Mouse (Mus musculus): Measurements from ENCODE around the gene Olfr1441. TPM values are rescaled to one million over a fixed set of nuclear protein-coding genes. Genes with fewer than 3 reads are reported as not detected.

Olfr1441 gene
- polyA plus RNA-seq, 1 experiment from 2014 or later, result not detected

DNA sequence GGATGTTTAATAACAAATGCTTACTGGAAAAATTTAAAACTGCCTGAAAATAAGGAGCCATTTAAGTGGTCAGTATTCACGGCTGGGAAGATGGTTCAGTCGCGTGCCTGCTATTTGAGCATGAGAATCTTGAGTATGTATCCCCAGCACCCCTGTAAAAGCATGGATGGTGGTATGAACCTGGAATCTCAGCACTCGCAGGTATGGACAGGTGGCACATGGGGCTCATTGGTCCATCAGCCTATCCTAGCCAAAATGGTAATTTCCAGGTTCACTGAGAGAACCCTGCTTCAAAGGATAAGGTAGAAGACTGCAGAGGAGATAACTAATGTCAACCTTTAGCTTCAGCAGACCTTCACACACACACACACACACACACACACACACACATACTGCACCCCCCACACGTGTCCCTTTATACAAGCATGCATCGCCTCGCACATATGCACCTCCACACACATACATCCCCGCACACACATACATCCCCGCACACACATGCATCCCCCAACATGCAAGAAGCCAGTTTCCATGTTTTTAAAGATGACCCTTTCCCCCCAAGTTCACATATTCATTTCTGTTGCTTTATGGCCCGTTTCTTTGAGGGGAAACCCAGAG, 48.4 kb downstream of the Olfr1441 start:
- H3K27ac ChIP-seq (ENCODE audit: low read length), result peak overlapping the region; percentile 86; the same call in 1 of the 2 replicates
- no peak overlapping the region for H3K9ac ChIP-seq (replicated peaks; ENCODE audit: low read depth)
- H3K4me1 ChIP-seq (ENCODE audit: insufficient read depth, low read depth, low read length), result peaks cover 8% of the 10 kb centered on the region; the same call in 1 of the 2 replicates
- no peak overlapping the region for H3K4me3 ChIP-seq (ENCODE audit: low read depth, low read length)
- H3K9me3 ChIP-seq (ENCODE audit: low read length), result no peaks in the 10 kb centered on the region
- no peaks in the 10 kb centered on the region for H3K27me3 ChIP-seq (replicated peaks; ENCODE audit: insufficient read depth, low read length)
- H3K36me3 ChIP-seq (ENCODE audit: insufficient read depth, low read length), result no peaks in the 10 kb centered on the region
- WGBS, result 88% methylated on average over 10 of the region's 10 CpGs
- H3K4me2 ChIP-seq (replicated peaks; ENCODE audit: low read depth, low read length), result no peak overlapping the region
- ATAC-seq (no peak), DNase-seq (ENCODE audit: low spot score) (no peak)
- no peak for TF ChIP-seq CTCF (IDR thresholded peaks at IDR 0.05)
- no peak for TF ChIP-seq EP300 (IDR thresholded peaks at IDR 0.05)

GRCm38 (mm10) chr19:12466204-12466603, 49.0 kb downstream of the Olfr1441 start:
- H3K4me1 ChIP-seq (ENCODE audit: insufficient read depth, low read depth, low read length), result peaks cover 8% of the 10 kb centered on the region; the same call in 1 of the 2 replicates
- peak; percentile 27 for ATAC-seq
- 0 out of 2 replicates have a peak overlapping the region, but pooled peaks have one; percentile 86 for H3K27ac ChIP-seq (ENCODE audit: low read length)
- H3K4me2 ChIP-seq (replicated peaks; ENCODE audit: low read depth, low read length), result no peak overlapping the region
- peak; percentile 92 for DNase-seq (ENCODE audit: low spot score)
- H3K9me3 ChIP-seq (ENCODE audit: low read length), result no peaks in the 10 kb centered on the region
- H3K27me3 ChIP-seq (replicated peaks; ENCODE audit: insufficient read depth, low read length), result no peaks in the 10 kb centered on the region
- no peaks in the 10 kb centered on the region for H3K36me3 ChIP-seq (ENCODE audit: insufficient read depth, low read length)
- H3K9ac ChIP-seq (replicated peaks; ENCODE audit: low read depth), result no peak overlapping the region
- H3K4me3 ChIP-seq (ENCODE audit: low read depth, low read length), result no peak overlapping the region
- TF ChIP-seq CTCF (IDR thresholded peaks at IDR 0.05) (peak; percentile 95), EP300 (IDR thresholded peaks at IDR 0.05) (no peak)
- WGBS, result 17% methylated on average over 7 of the region's 7 CpGs

DNA sequence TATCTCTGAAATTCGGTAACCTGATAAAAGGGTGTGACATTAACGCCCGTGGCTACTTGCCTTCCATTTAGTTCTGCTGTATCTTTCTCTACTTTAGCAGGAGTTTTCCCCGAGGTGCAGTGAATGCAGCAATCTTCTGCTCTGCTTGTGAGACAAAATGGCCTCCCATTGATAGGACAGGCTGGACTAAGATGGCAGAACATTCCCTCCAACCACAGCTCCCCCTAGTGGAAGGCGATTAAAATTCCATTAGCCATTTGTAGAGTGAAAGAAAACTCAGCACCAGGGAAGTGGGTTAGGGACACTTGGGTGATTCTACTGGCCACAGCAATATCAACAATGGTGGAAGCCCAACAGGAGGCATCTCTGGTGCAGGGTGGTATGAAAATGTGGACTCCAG, 50.2 kb downstream of the Olfr1441 start:
- DNase-seq (ENCODE audit: low spot score), result peak; percentile 67
- Histone ChIP-seq H3K4me2 (replicated peaks; ENCODE audit: low read depth, low read length) (no peak overlapping the region), H3K4me1 (ENCODE audit: insufficient read depth, low read depth, low read length) (peaks cover 9% of the 10 kb centered on the region; the same call in 1 of the 2 replicates)

GRCm38 (mm10) chr19:12471866-12472265, 54.6 kb downstream of the Olfr1441 start:
- Histone ChIP-seq H3K9me3 (ENCODE audit: low read length) (no peaks in the 10 kb centered on the region), H3K4me1 (ENCODE audit: insufficient read depth, low read depth, low read length) (peaks cover 18% of the 10 kb centered on the region), H3K9ac (replicated peaks; ENCODE audit: low read depth) (no peak overlapping the region; the same call in 1 of the 2 replicates), H3K27ac (ENCODE audit: low read length) (peak overlapping the region; percentile 79), H3K27me3 (replicated peaks; ENCODE audit: insufficient read depth, low read length) (no peaks in the 10 kb centered on the region), H3K4me2 (replicated peaks; ENCODE audit: low read depth, low read length) (no peak overlapping the region), H3K4me3 (ENCODE audit: low read depth, low read length) (no peak overlapping the region), H3K36me3 (ENCODE audit: insufficient read depth, low read length) (no peaks in the 10 kb centered on the region)
- WGBS, result 6% methylated on average over 3 of the region's 3 CpGs
- ATAC-seq (peak; percentile 45), DNase-seq (ENCODE audit: low spot score) (peak; percentile 86)
- TF ChIP-seq EP300 (IDR thresholded peaks at IDR 0.05) (no peak; the same call in 1 of the 2 replicates), CTCF (IDR thresholded peaks at IDR 0.05) (no peak)

More for the DNA sequence above, 50.2 kb downstream of the Olfr1441 start:
- 82% methylated on average over 5 of the region's 5 CpGs for WGBS
- ATAC-seq, result no peak
- H3K27me3 ChIP-seq (replicated peaks; ENCODE audit: insufficient read depth, low read length), result no peaks in the 10 kb centered on the region
- no peaks in the 10 kb centered on the region for H3K9me3 ChIP-seq (ENCODE audit: low read length)
- H3K9ac ChIP-seq (replicated peaks; ENCODE audit: low read depth), result no peak overlapping the region
- no peaks in the 10 kb centered on the region for H3K36me3 ChIP-seq (ENCODE audit: insufficient read depth, low read length)
- TF ChIP-seq CTCF (IDR thresholded peaks at IDR 0.05), result peak; percentile 73
- 0 out of 2 replicates have a peak, but pooled peaks have one; percentile 25 for TF ChIP-seq EP300 (IDR thresholded peaks at IDR 0.05)
- H3K4me3 ChIP-seq (ENCODE audit: low read depth, low read length), result no peak overlapping the region
- H3K27ac ChIP-seq (ENCODE audit: low read length), result no peak overlapping the region

- Histone ChIP-seq H3K27ac (ENCODE audit: low read length) (peak overlapping the region; percentile 79), H3K36me3 (ENCODE audit: insufficient read depth, low read length) (no peaks in the 10 kb centered on the region), H3K4me1 (ENCODE audit: insufficient read depth, low read depth, low read length) (peaks cover 18% of the 10 kb centered on the region), H3K27me3 (replicated peaks; ENCODE audit: insufficient read depth, low read length) (no peaks in the 10 kb centered on the region), H3K9me3 (ENCODE audit: low read length) (no peaks in the 10 kb centered on the region), H3K4me3 (ENCODE audit: low read depth, low read length) (no peak overlapping the region), H3K4me2 (replicated peaks; ENCODE audit: low read depth, low read length) (no peak overlapping the region), H3K9ac (replicated peaks; ENCODE audit: low read depth) (no peak overlapping the region)
- ATAC-seq (peak; percentile 12), DNase-seq (ENCODE audit: low spot score) (peak; percentile 75)
- 52% methylated on average over 5 of the region's 5 CpGs for WGBS
- TF ChIP-seq EP300 (IDR thresholded peaks at IDR 0.05), result no peak
- TF ChIP-seq CTCF (IDR thresholded peaks at IDR 0.05), result no peak
Observed at GRCm38 (mm10) chr19:12472381-12472976, 55.2 kb downstream of the Olfr1441 start.

Other genes starting within 250 kb of the Olfr1441 start
- not detected in 2 replicates for gene Olfr1555-ps1, start 247.3 kb upstream of the Olfr1441 start, polyA plus RNA-seq (2015; fragmentation: Nextera tagmentation; extraction: Ambion mirVana)
- not detected in 2 replicates for gene Olfr1431, start 216.8 kb upstream of the Olfr1441 start, polyA plus RNA-seq (2015; fragmentation: Nextera tagmentation; extraction: Ambion mirVana)
- gene Olfr1432, start 184.8 kb upstream of the Olfr1441 start, polyA plus RNA-seq (2015; fragmentation: Nextera tagmentation; extraction: Ambion mirVana), result not detected in 2 replicates
- gene Olfr262, start 175.8 kb upstream of the Olfr1441 start, polyA plus RNA-seq (2015; fragmentation: Nextera tagmentation; extraction: Ambion mirVana), result not detected in 2 replicates
- not detected in 2 replicates for gene Olfr235, start 156.4 kb upstream of the Olfr1441 start, polyA plus RNA-seq (2015; fragmentation: Nextera tagmentation; extraction: Ambion mirVana)
- not detected in 2 replicates for gene Olfr1434, start 137.6 kb upstream of the Olfr1441 start, polyA plus RNA-seq (2015; fragmentation: Nextera tagmentation; extraction: Ambion mirVana)
- gene Olfr1436, start 118.3 kb upstream of the Olfr1441 start, polyA plus RNA-seq (2015; fragmentation: Nextera tagmentation; extraction: Ambion mirVana), result not detected in 2 replicates
- gene Olfr1437, start 92.3 kb upstream of the Olfr1441 start, polyA plus RNA-seq (2015; fragmentation: Nextera tagmentation; extraction: Ambion mirVana), result not detected in 2 replicates
- not detected in 2 replicates for gene Olfr1438-ps1, start 81.5 kb upstream of the Olfr1441 start, polyA plus RNA-seq (2015; fragmentation: Nextera tagmentation; extraction: Ambion mirVana)
- gene Olfr1440, start 30.2 kb upstream of the Olfr1441 start, polyA plus RNA-seq (2015; fragmentation: Nextera tagmentation; extraction: Ambion mirVana), result not detected in 2 replicates
- gene Pfpl, start 10.5 kb downstream of the Olfr1441 start, polyA plus RNA-seq (2015; fragmentation: Nextera tagmentation; extraction: Ambion mirVana), result not detected in 2 replicates
- 5.5 and 6.3 TPM in 2 replicates for gene Mpeg1, start 43.3 kb downstream of the Olfr1441 start, polyA plus RNA-seq (2015; fragmentation: Nextera tagmentation; extraction: Ambion mirVana)
- 8.4 and 8.7 TPM in 2 replicates for gene Dtx4, start 84.0 kb downstream of the Olfr1441 start, polyA plus RNA-seq (2015; fragmentation: Nextera tagmentation; extraction: Ambion mirVana)
- gene Fam111a, start 128.3 kb downstream of the Olfr1441 start, polyA plus RNA-seq (2015; fragmentation: Nextera tagmentation; extraction: Ambion mirVana), result 7.4 and 8.8 TPM in 2 replicates
- not detected in 2 replicates for gene Gm4952, start 182.5 kb downstream of the Olfr1441 start, polyA plus RNA-seq (2015; fragmentation: Nextera tagmentation; extraction: Ambion mirVana)
- not detected in 2 replicates for gene Glyat, start 215.9 kb downstream of the Olfr1441 start, polyA plus RNA-seq (2015; fragmentation: Nextera tagmentation; extraction: Ambion mirVana)

All from lung, postnatal 0 days (tissue).